Mouse (Mus musculus): ENCODE data around the gene Prl8a6. TPM values are rescaled to one million over a fixed set of nuclear protein-coding genes. Genes with fewer than 3 reads are reported as not detected.

Prl8a6 gene
- not detected for polyA plus RNA-seq (2014; fragmentation: Illumina TruSeq; extraction: RNeasy Lipid Tissue Mini Kit (QIAGEN cat#74804))

DNA sequence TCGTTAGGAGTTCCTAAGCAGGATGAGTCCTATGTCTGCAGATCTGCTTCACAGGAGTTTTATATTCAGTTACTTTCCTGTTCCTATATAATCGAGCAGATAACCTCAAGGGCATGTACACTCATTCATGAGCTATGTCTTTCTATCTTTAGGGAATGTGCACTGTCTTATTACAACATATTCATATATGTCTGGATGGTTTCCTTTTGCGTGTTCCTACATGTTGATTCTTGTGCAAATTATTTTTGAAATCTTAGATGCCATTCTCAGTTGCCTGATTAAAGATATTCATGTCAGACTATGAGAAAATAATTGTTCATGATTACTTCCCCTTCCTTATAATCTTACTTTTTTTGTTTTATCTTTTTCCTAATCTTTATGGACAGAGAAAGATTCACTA, at the start of gene Prl8a6:
TSS of gene Prl8a6 (minus strand) at position 101 of the 400 bp plus-strand sequence.

DNA sequence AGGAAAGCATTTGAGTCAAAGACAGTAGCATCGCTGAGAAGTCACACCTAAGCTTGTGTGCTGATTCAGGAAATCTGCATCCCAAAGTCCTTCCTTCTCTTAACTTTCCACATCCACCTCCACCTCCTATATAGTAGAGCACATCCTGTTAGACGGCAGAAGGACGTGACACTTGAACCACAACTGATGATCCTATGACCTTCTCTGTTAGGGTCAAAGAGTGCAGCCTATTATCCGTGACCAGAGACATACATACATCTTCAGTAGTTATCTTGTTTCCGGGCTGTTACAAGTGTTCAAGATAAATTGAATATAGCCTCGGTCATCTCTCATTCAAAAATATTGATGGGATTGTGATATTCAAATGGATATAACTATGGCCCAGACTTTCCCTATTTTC, 47.7 kb downstream of the Prl8a6 start, which contains the start of gene Prl2b1:
TSS of gene Prl2b1 (minus strand) at position 101 of the 400 bp plus-strand sequence.

Other genes starting within 250 kb of the Prl8a6 start
- gene Prl3c1, start 242.0 kb downstream of the Prl8a6 start, polyA plus RNA-seq (2014; fragmentation: Illumina TruSeq; extraction: RNeasy Lipid Tissue Mini Kit (QIAGEN cat#74804)) = not detected
- not detected for gene Prl3b1, start 196.8 kb downstream of the Prl8a6 start, polyA plus RNA-seq (2014; fragmentation: Illumina TruSeq; extraction: RNeasy Lipid Tissue Mini Kit (QIAGEN cat#74804))
- not detected for gene Prl3a1, start 179.3 kb downstream of the Prl8a6 start, polyA plus RNA-seq (2014; fragmentation: Illumina TruSeq; extraction: RNeasy Lipid Tissue Mini Kit (QIAGEN cat#74804))
- not detected for gene Prl6a1, start 126.1 kb downstream of the Prl8a6 start, polyA plus RNA-seq (2014; fragmentation: Illumina TruSeq; extraction: RNeasy Lipid Tissue Mini Kit (QIAGEN cat#74804))
- 0.54 TPM for gene Prl8a2, start 93.0 kb downstream of the Prl8a6 start, polyA plus RNA-seq (2014; fragmentation: Illumina TruSeq; extraction: RNeasy Lipid Tissue Mini Kit (QIAGEN cat#74804))
- not detected for gene Prl2b1, start 47.8 kb downstream of the Prl8a6 start, polyA plus RNA-seq (2014; fragmentation: Illumina TruSeq; extraction: RNeasy Lipid Tissue Mini Kit (QIAGEN cat#74804))
- not detected for gene Prl8a8, start 74.5 kb upstream of the Prl8a6 start, polyA plus RNA-seq (2014; fragmentation: Illumina TruSeq; extraction: RNeasy Lipid Tissue Mini Kit (QIAGEN cat#74804))
- not detected for gene Prl8a9, start 125.9 kb upstream of the Prl8a6 start, polyA plus RNA-seq (2014; fragmentation: Illumina TruSeq; extraction: RNeasy Lipid Tissue Mini Kit (QIAGEN cat#74804))
- not detected for gene Prl8a1, start 143.5 kb upstream of the Prl8a6 start, polyA plus RNA-seq (2014; fragmentation: Illumina TruSeq; extraction: RNeasy Lipid Tissue Mini Kit (QIAGEN cat#74804))
- gene Prl7b1, start 171.9 kb upstream of the Prl8a6 start, polyA plus RNA-seq (2014; fragmentation: Illumina TruSeq; extraction: RNeasy Lipid Tissue Mini Kit (QIAGEN cat#74804)) = not detected
- gene Prl7a1, start 203.8 kb upstream of the Prl8a6 start, polyA plus RNA-seq (2014; fragmentation: Illumina TruSeq; extraction: RNeasy Lipid Tissue Mini Kit (QIAGEN cat#74804)) = not detected
- not detected for gene Prl7a2, start 229.3 kb upstream of the Prl8a6 start, polyA plus RNA-seq (2014; fragmentation: Illumina TruSeq; extraction: RNeasy Lipid Tissue Mini Kit (QIAGEN cat#74804))